Mouse (Mus musculus): ENCODE results near the gene Ric8a. TPM values are rescaled to one million over a fixed set of nuclear protein-coding genes. Genes with fewer than 3 reads are reported as not detected.

The Ric8a gene
- total and polyA plus RNA-seq, 3 experiments = 52.3 to 63.4 TPM; not detected in 1

GRCm38 (mm10) chr7:140853386-140853785 is 3.4 kb upstream of the Ric8a start:
- peaks cover 0 to 4% of the 10 kb centered on the region in 2 experiments; a peak in 2 of 4 replicates for H3K36me3 ChIP-seq (ENCODE audit: control insufficient read depth in 1 of 2, insufficient read depth in 2 of 2, low read length in 2 of 2)
- no peak overlapping the region for H3K27ac ChIP-seq (ENCODE audit: control insufficient read depth, low read depth, low read length)
- peaks cover 2 to 14% of the 10 kb centered on the region in 2 experiments; a peak in 3 of 4 replicates for H3K4me1 ChIP-seq (ENCODE audit: control insufficient read depth in 1 of 2, insufficient read depth in 2 of 2, low read length in 2 of 2)
- no peak for DNase-seq (ENCODE audit: low read depth, low spot score)
- H3K9ac ChIP-seq (ENCODE audit: control insufficient read depth, low read depth, low read length, poor library complexity, severe bottlenecking) = no peak overlapping the region
- H3K9me3 ChIP-seq (replicated peaks; ENCODE audit: insufficient read depth, low read length) = no peaks in the 10 kb centered on the region
- no peak overlapping the region for H3K4me3 ChIP-seq (ENCODE audit: control insufficient read depth in 1 of 2, insufficient read depth in 1 of 2, low read depth in 2 of 2, low read length in 2 of 2)
- no peaks in the 10 kb centered on the region for H3K27me3 ChIP-seq (ENCODE audit: control insufficient read depth in 1 of 2, insufficient read depth in 2 of 2, low read length in 2 of 2)
- no peak for TF ChIP-seq UBTF (IDR thresholded peaks at IDR 0.05; ENCODE audit: borderline replicate concordance, insufficient read depth, low read depth, low read length)
- no peak for TF ChIP-seq HCFC1 (IDR thresholded peaks at IDR 0.05; ENCODE audit: low read depth, low read length)
- no peak for TF ChIP-seq E2F4 (IDR thresholded peaks at IDR 0.05; ENCODE audit: borderline replicate concordance, low read depth, low read length)
- TF ChIP-seq ZNF384 (IDR thresholded peaks at IDR 0.05; ENCODE audit: low read depth, low read length) = no peak
- TF ChIP-seq MEF2A (IDR thresholded peaks at IDR 0.05; ENCODE audit: extremely low read depth, insufficient replicate concordance, low read depth, low read length, poor library complexity, severe bottlenecking) = no peak
- no peak for TF ChIP-seq BHLHE40 (IDR thresholded peaks at IDR 0.05; ENCODE audit: borderline replicate concordance, low read depth, low read length)
- TF ChIP-seq SIN3A (IDR thresholded peaks at IDR 0.05; ENCODE audit: low read length) = no peak
- TF ChIP-seq ZC3H11A (IDR thresholded peaks at IDR 0.05; ENCODE audit: low read depth, low read length) = no peak
- TF ChIP-seq GABPA (IDR thresholded peaks at IDR 0.05; ENCODE audit: low read depth, low read length) = no peak
- no peak for TF ChIP-seq CTCF (IDR thresholded peaks at IDR 0.05 in 2 of 3, conservative IDR thresholded peaks at IDR 0.05 in 1 of 3; ENCODE audit: control insufficient read depth in 1 of 3, insufficient read depth in 1 of 3, low read depth in 2 of 3, low read length in 3 of 3, poor library complexity in 1 of 3, severe bottlenecking in 1 of 3)
- no peak for TF ChIP-seq POLR2AphosphoS5 (IDR thresholded peaks at IDR 0.05; ENCODE audit: borderline replicate concordance, low read depth, low read length)
- no peak for TF ChIP-seq JUND (IDR thresholded peaks at IDR 0.05; ENCODE audit: low read depth, low read length)
- H3K79me2 ChIP-seq (ENCODE audit: control insufficient read depth, insufficient read depth, low read length, poor library complexity) = peaks cover 28% of the 10 kb centered on the region

GRCm38 (mm10) chr7:140854483-140854882 is 2.3 kb upstream of the Ric8a start:
- H3K27ac ChIP-seq (ENCODE audit: control insufficient read depth, low read depth, low read length) = no peak overlapping the region
- no peak for DNase-seq (ENCODE audit: low read depth, low spot score)
- no peaks in the 10 kb centered on the region for H3K27me3 ChIP-seq (ENCODE audit: control insufficient read depth in 1 of 2, insufficient read depth in 2 of 2, low read length in 2 of 2)
- TF ChIP-seq MYB (IDR thresholded peaks at IDR 0.05; ENCODE audit: low read depth, low read length) = no peak
- no peak for TF ChIP-seq ETS1 (IDR thresholded peaks at IDR 0.05; ENCODE audit: low read depth, low read length)
- TF ChIP-seq CTCF (IDR thresholded peaks at IDR 0.05 in 2 of 3, conservative IDR thresholded peaks at IDR 0.05 in 1 of 3; ENCODE audit: control insufficient read depth in 1 of 3, insufficient read depth in 1 of 3, low read depth in 2 of 3, low read length in 3 of 3, poor library complexity in 1 of 3, severe bottlenecking in 1 of 3) = no peak
- no peaks in the 10 kb centered on the region for H3K9me3 ChIP-seq (replicated peaks; ENCODE audit: insufficient read depth, low read length)
- peaks cover 37% of the 10 kb centered on the region for H3K79me2 ChIP-seq (ENCODE audit: control insufficient read depth, insufficient read depth, low read length, poor library complexity)
- peaks cover 0 to 8% of the 10 kb centered on the region in 2 experiments; a peak in 2 of 4 replicates for H3K36me3 ChIP-seq (ENCODE audit: control insufficient read depth in 1 of 2, insufficient read depth in 2 of 2, low read length in 2 of 2)
- H3K4me1 ChIP-seq (ENCODE audit: control insufficient read depth in 1 of 2, insufficient read depth in 2 of 2, low read length in 2 of 2) = peaks cover 3 to 19% of the 10 kb centered on the region in 2 experiments; a peak in 3 of 4 replicates
- H3K4me3 ChIP-seq (ENCODE audit: control insufficient read depth in 1 of 2, insufficient read depth in 1 of 2, low read depth in 2 of 2, low read length in 2 of 2) = no peak overlapping the region
- no peak overlapping the region for H3K9ac ChIP-seq (ENCODE audit: control insufficient read depth, low read depth, low read length, poor library complexity, severe bottlenecking)
